Mouse (Mus musculus): ENCODE measurements at regions not wholly inside any gene's neighbourhood (a gene's known extent, or its start where the extent isn't known, plus 50 kb on each side); places are given as distances from the start of the nearest gene placed in this dataset.

GRCm38 (mm10) chr12:58454828-58455227 is 185.7 kb upstream of the Clec14a start:
- Histone ChIP-seq H3K4me1 (ENCODE audit: control insufficient read depth, low read depth, low read length) (no peaks in the 10 kb centered on the region), H3K4me2 (ENCODE audit: low read depth, low read length) (no peak overlapping the region), H3K36me3 (ENCODE audit: control insufficient read depth, insufficient read depth) (no peaks in the 10 kb centered on the region), H3K9ac (ENCODE audit: low read depth, low read length) (no peak overlapping the region), H3K27me3 (ENCODE audit: control insufficient read depth, insufficient read depth, low read depth, low read length) (no peaks in the 10 kb centered on the region), H3K9me3 (replicated peaks; ENCODE audit: control insufficient read depth, low read length) (no peaks in the 10 kb centered on the region), H3K4me3 (ENCODE audit: low read depth, low read length) (no peak overlapping the region), H3K27ac (ENCODE audit: low read length) (no peak overlapping the region)
- 62% methylated on average over 2 of the region's 2 CpGs for WGBS (ENCODE audit: insufficient replicate concordance)
- no peak for ATAC-seq (ENCODE audit: low read depth)

GRCm38 (mm10) chr12:58443007-58443406 is 173.9 kb upstream of the Clec14a start:
- Histone ChIP-seq H3K4me2 (ENCODE audit: low read depth, low read length) (no peak overlapping the region), H3K4me1 (ENCODE audit: control insufficient read depth, low read depth, low read length) (no peaks in the 10 kb centered on the region), H3K9me3 (replicated peaks; ENCODE audit: control insufficient read depth, low read length) (no peaks in the 10 kb centered on the region), H3K9ac (ENCODE audit: low read depth, low read length) (no peak overlapping the region), H3K4me3 (ENCODE audit: low read depth, low read length) (no peak overlapping the region), H3K36me3 (ENCODE audit: control insufficient read depth, insufficient read depth) (no peaks in the 10 kb centered on the region), H3K27ac (ENCODE audit: low read length) (no peak overlapping the region), H3K27me3 (ENCODE audit: control insufficient read depth, insufficient read depth, low read depth, low read length) (no peaks in the 10 kb centered on the region)
- 58% methylated on average over 3 of the region's 3 CpGs for WGBS (ENCODE audit: insufficient replicate concordance)
- no peak for ATAC-seq (ENCODE audit: low read depth)

GRCm38 (mm10) chr12:58441962-58442361 is 172.9 kb upstream of the Clec14a start:
- no peak overlapping the region for H3K4me3 ChIP-seq (ENCODE audit: low read depth, low read length)
- no peak for ATAC-seq (ENCODE audit: low read depth)
- H3K9ac ChIP-seq (ENCODE audit: low read depth, low read length): no peak overlapping the region
- no peaks in the 10 kb centered on the region for H3K36me3 ChIP-seq (ENCODE audit: control insufficient read depth, insufficient read depth)
- H3K4me1 ChIP-seq (ENCODE audit: control insufficient read depth, low read depth, low read length): no peaks in the 10 kb centered on the region
- 66% methylated on average over 2 of the region's 2 CpGs for WGBS (ENCODE audit: insufficient replicate concordance)
- no peak overlapping the region for H3K27ac ChIP-seq (ENCODE audit: low read length)
- no peaks in the 10 kb centered on the region for H3K9me3 ChIP-seq (replicated peaks; ENCODE audit: control insufficient read depth, low read length)
- H3K27me3 ChIP-seq (ENCODE audit: control insufficient read depth, insufficient read depth, low read depth, low read length): no peaks in the 10 kb centered on the region
- no peak overlapping the region for H3K4me2 ChIP-seq (ENCODE audit: low read depth, low read length)

GRCm38 (mm10) chr12:58440666-58441065 is 171.6 kb upstream of the Clec14a start:
- no peak for ATAC-seq (ENCODE audit: low read depth)
- H3K4me3 ChIP-seq (ENCODE audit: low read depth, low read length): no peak overlapping the region

GRCm38 (mm10) chr12:58437031-58437430 is 167.9 kb upstream of the Clec14a start:
- H3K9ac ChIP-seq (ENCODE audit: low read depth, low read length): no peak overlapping the region
- no peaks in the 10 kb centered on the region for H3K27me3 ChIP-seq (ENCODE audit: control insufficient read depth, insufficient read depth, low read depth, low read length)
- no peaks in the 10 kb centered on the region for H3K4me1 ChIP-seq (ENCODE audit: control insufficient read depth, low read depth, low read length)
- no peak for ATAC-seq (ENCODE audit: low read depth)
- H3K4me3 ChIP-seq (ENCODE audit: low read depth, low read length): no peak overlapping the region
- no peak overlapping the region for H3K27ac ChIP-seq (ENCODE audit: low read length)
- H3K4me2 ChIP-seq (ENCODE audit: low read depth, low read length): no peak overlapping the region
- no peaks in the 10 kb centered on the region for H3K36me3 ChIP-seq (ENCODE audit: control insufficient read depth, insufficient read depth)
- H3K9me3 ChIP-seq (replicated peaks; ENCODE audit: control insufficient read depth, low read length): no peaks in the 10 kb centered on the region
- WGBS (ENCODE audit: insufficient replicate concordance): 61% methylated on average over 6 of the region's 6 CpGs

More at GRCm38 (mm10) chr12:58440666-58441065, 171.6 kb upstream of the Clec14a start:
- H3K4me1 ChIP-seq (ENCODE audit: control insufficient read depth, low read depth, low read length): no peaks in the 10 kb centered on the region
- no peak overlapping the region for H3K9ac ChIP-seq (ENCODE audit: low read depth, low read length)
- no peaks in the 10 kb centered on the region for H3K27me3 ChIP-seq (ENCODE audit: control insufficient read depth, insufficient read depth, low read depth, low read length)
- H3K4me2 ChIP-seq (ENCODE audit: low read depth, low read length): no peak overlapping the region
- no peaks in the 10 kb centered on the region for H3K36me3 ChIP-seq (ENCODE audit: control insufficient read depth, insufficient read depth)
- no peaks in the 10 kb centered on the region for H3K9me3 ChIP-seq (replicated peaks; ENCODE audit: control insufficient read depth, low read length)
- no peak overlapping the region for H3K27ac ChIP-seq (ENCODE audit: low read length)

DNA sequence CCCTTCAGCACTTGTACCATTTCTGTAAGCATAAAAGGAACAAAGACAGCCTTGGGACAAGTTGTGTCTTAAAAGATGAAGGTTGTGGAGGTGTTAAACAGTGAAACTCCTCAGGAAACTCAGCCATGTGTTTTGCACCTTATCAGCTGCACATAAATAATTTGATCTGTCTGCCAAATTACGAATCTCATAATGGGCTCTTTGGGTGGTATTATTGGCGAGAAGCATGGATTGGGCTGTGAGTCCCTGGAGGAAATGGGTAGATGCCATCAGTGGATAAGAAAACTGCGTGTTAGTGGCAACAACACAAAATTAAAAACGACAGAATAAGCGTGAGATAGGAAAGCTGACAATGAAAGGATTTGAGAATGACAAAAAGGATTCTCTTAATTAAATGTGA is 165.4 kb upstream of the Clec14a start:
- no peak for ATAC-seq (ENCODE audit: low read depth)
- 55% methylated on average over 5 of the region's 5 CpGs for WGBS (ENCODE audit: insufficient replicate concordance)
- Histone ChIP-seq H3K27ac (ENCODE audit: low read length) (no peak overlapping the region), H3K9me3 (replicated peaks; ENCODE audit: control insufficient read depth, low read length) (no peaks in the 10 kb centered on the region), H3K9ac (ENCODE audit: low read depth, low read length) (no peak overlapping the region), H3K4me2 (ENCODE audit: low read depth, low read length) (no peak overlapping the region), H3K27me3 (ENCODE audit: control insufficient read depth, insufficient read depth, low read depth, low read length) (no peaks in the 10 kb centered on the region), H3K4me1 (ENCODE audit: control insufficient read depth, low read depth, low read length) (no peaks in the 10 kb centered on the region), H3K36me3 (ENCODE audit: control insufficient read depth, insufficient read depth) (no peaks in the 10 kb centered on the region), H3K4me3 (ENCODE audit: low read depth, low read length) (no peak overlapping the region)

GRCm38 (mm10) chr12:58429929-58430328 is 160.8 kb upstream of the Clec14a start:
- no peaks in the 10 kb centered on the region for H3K27me3 ChIP-seq (ENCODE audit: control insufficient read depth, insufficient read depth, low read depth, low read length)
- H3K36me3 ChIP-seq (ENCODE audit: control insufficient read depth, insufficient read depth): no peaks in the 10 kb centered on the region
- no peak for ATAC-seq (ENCODE audit: low read depth)
- H3K4me1 ChIP-seq (ENCODE audit: control insufficient read depth, low read depth, low read length): no peaks in the 10 kb centered on the region
- no peak overlapping the region for H3K4me3 ChIP-seq (ENCODE audit: low read depth, low read length)
- WGBS (ENCODE audit: insufficient replicate concordance): 70% methylated on average over 5 of the region's 5 CpGs
- H3K4me2 ChIP-seq (ENCODE audit: low read depth, low read length): no peak overlapping the region
- no peak overlapping the region for H3K9ac ChIP-seq (ENCODE audit: low read depth, low read length)
- no peak overlapping the region for H3K27ac ChIP-seq (ENCODE audit: low read length)
- H3K9me3 ChIP-seq (replicated peaks; ENCODE audit: control insufficient read depth, low read length): no peaks in the 10 kb centered on the region

DNA sequence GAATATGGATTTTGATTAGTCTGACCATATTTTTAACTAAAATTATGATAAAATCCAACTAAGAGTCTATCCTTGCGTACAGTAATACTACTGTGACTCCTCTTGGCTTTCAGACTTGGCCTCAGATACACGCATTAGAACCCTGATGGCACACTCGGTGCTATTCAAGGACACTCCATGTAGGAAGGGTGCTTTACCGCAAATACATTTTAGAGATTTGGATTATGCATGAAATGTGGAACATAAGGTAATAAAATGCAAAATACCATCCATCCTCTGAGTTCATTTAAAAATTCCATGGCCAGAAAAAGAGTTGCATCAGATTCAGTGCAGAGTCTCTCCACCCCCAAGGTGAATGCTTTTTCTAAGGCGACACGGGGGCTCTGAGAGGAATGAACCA is 157.7 kb upstream of the Clec14a start:
- Histone ChIP-seq H3K9me3 (replicated peaks; ENCODE audit: control insufficient read depth, low read length) (no peaks in the 10 kb centered on the region), H3K4me1 (ENCODE audit: control insufficient read depth, low read depth, low read length) (no peaks in the 10 kb centered on the region), H3K9ac (ENCODE audit: low read depth, low read length) (no peak overlapping the region), H3K27ac (ENCODE audit: low read length) (no peak overlapping the region), H3K36me3 (ENCODE audit: control insufficient read depth, insufficient read depth) (no peaks in the 10 kb centered on the region), H3K4me3 (ENCODE audit: low read depth, low read length) (no peak overlapping the region), H3K4me2 (ENCODE audit: low read depth, low read length) (no peak overlapping the region), H3K27me3 (ENCODE audit: control insufficient read depth, insufficient read depth, low read depth, low read length) (no peaks in the 10 kb centered on the region)
- no peak for ATAC-seq (ENCODE audit: low read depth)
- WGBS (ENCODE audit: insufficient replicate concordance): 73% methylated on average over 6 of the region's 6 CpGs

- H3K9ac ChIP-seq (ENCODE audit: low read depth, low read length): no peak overlapping the region
- ATAC-seq (ENCODE audit: low read depth): no peak
- no peaks in the 10 kb centered on the region for H3K4me1 ChIP-seq (ENCODE audit: control insufficient read depth, low read depth, low read length)
- no peak overlapping the region for H3K4me3 ChIP-seq (ENCODE audit: low read depth, low read length)
- no peaks in the 10 kb centered on the region for H3K27me3 ChIP-seq (ENCODE audit: control insufficient read depth, insufficient read depth, low read depth, low read length)
- 48% methylated on average over 4 of the region's 4 CpGs for whole genome bisulfite sequencing (ENCODE audit: insufficient replicate concordance)
- no peak overlapping the region for H3K4me2 ChIP-seq (ENCODE audit: low read depth, low read length)
- H3K27ac ChIP-seq (ENCODE audit: low read length): no peak overlapping the region
- H3K9me3 ChIP-seq (replicated peaks; ENCODE audit: control insufficient read depth, low read length): no peaks in the 10 kb centered on the region
- H3K36me3 ChIP-seq (ENCODE audit: control insufficient read depth, insufficient read depth): no peaks in the 10 kb centered on the region
These were observed 156.9 kb upstream of the Clec14a start for GRCm38 (mm10) chr12:58425961-58426360.

DNA sequence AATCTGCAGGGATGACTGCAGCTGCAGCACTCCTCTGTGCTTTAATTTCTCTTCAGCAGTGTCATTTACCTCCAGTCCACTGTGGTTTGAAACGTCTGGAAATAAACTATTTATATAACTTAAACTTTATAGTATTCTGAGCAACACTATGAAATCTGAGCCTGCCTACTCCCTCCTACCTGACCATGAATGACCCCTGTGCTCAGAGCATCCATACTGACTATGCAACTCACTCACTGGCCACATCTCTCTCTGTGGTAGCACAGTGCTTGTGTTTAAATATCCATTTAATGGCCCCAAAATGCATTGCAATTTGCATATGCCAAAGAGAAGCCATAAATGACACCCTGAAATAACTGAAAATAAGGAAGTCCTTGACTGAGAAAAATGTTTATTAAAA is 154.5 kb upstream of the Clec14a start:
- Histone ChIP-seq H3K4me1 (ENCODE audit: control insufficient read depth, low read depth, low read length) (no peaks in the 10 kb centered on the region), H3K27ac (ENCODE audit: low read length) (no peak overlapping the region), H3K4me3 (ENCODE audit: low read depth, low read length) (no peak overlapping the region), H3K36me3 (ENCODE audit: control insufficient read depth, insufficient read depth) (no peaks in the 10 kb centered on the region), H3K9ac (ENCODE audit: low read depth, low read length) (no peak overlapping the region), H3K4me2 (ENCODE audit: low read depth, low read length) (no peak overlapping the region), H3K9me3 (replicated peaks; ENCODE audit: control insufficient read depth, low read length) (no peaks in the 10 kb centered on the region), H3K27me3 (ENCODE audit: control insufficient read depth, insufficient read depth, low read depth, low read length) (no peaks in the 10 kb centered on the region)
- no peak for ATAC-seq (ENCODE audit: low read depth)
- whole genome bisulfite sequencing (ENCODE audit: insufficient replicate concordance): 18% methylated on average over 1 of the region's 1 CpGs
